Mouse (Mus musculus) liver, embryonic 11.5 days (tissue): ENCODE results near the gene Adal. TPM values are rescaled to one million over a fixed set of nuclear protein-coding genes. Genes with fewer than 3 reads are reported as not detected.
A peak's percentile ranks its signal among the peaks of the same experiment; 100 is the strongest.

Experiments
- ATAC-seq: fragments of 200-750 bp; cut with Nextera tagmentation; replicated peaks from 2 replicates; pipeline ENCODE4 v1.8.0; 2017; ENCODE audit warnings: moderate number of reproducible peaks, mild to moderate bottlenecking, moderate TSS enrichment, moderate library complexity; ENCODE audit not compliant: low FRiP score
- DNase-seq: peaks from one replicate; pipeline ENCODE4 v3.0.0-alpha.2; 2017; ENCODE audit warnings: low spot score
- H3K27ac ChIP-seq: fragments of 300-500 bp; sonication (generic); 2 replicates; pipeline ENCODE4 v1.5.1; 2014; ENCODE audit warnings: mild to moderate bottlenecking, low read depth, low read length, control low read depth
- H3K27me3 ChIP-seq: fragments of 300-500 bp; sonication (generic); replicated peaks from 2 replicates; pipeline ENCODE4 v1.6.1; 2014; ENCODE audit warnings: low read length, mixed read lengths; ENCODE audit not compliant: control insufficient read depth, insufficient read depth
- H3K36me3 ChIP-seq: fragments of 300-500 bp; sonication (generic); 2 replicates; pipeline ENCODE4 v1.6.1; 2014; ENCODE audit warnings: mild to moderate bottlenecking, low read length, moderate library complexity, mixed read lengths; ENCODE audit not compliant: control insufficient read depth, insufficient read depth
- H3K4me1 ChIP-seq: fragments of 300-500 bp; sonication (generic); replicated peaks from 2 replicates; pipeline ENCODE4 v1.6.1; 2014; ENCODE audit warnings: low read length, mixed read lengths; ENCODE audit not compliant: control insufficient read depth, insufficient read depth
- H3K4me2 ChIP-seq: fragments of 300-500 bp; sonication (generic); 2 replicates; pipeline ENCODE4 v1.6.1; 2014; ENCODE audit warnings: mild to moderate bottlenecking, control low read depth, moderate library complexity
- H3K4me3 ChIP-seq: fragments of 300-500 bp; sonication (generic); 2 replicates; pipeline ENCODE4 v1.5.1; 2014; ENCODE audit warnings: low read depth, low read length, control low read depth
- H3K9ac ChIP-seq: fragments of 300-500 bp; sonication (generic); 2 replicates; pipeline ENCODE4 v1.6.1; 2014; ENCODE audit warnings: low read depth, low read length, control low read depth
- H3K9me3 ChIP-seq: fragments of 300-500 bp; sonication (generic); 2 replicates; pipeline ENCODE4 v1.6.1; 2016; ENCODE audit warnings: low read length, inconsistent platforms, mixed read lengths; ENCODE audit not compliant: control insufficient read depth
- WGBS: fragments of 180-500 bp; shearing (Covaris S2); extraction: QIAGEN DNeasy Blood & Tissue Kit; methylation state at CpG from one replicate; pipeline ENCODE4 v1.1.7; 2014; 5-methylcytosine and 5-hydroxymethylcytosine counted together
- polyA plus RNA-seq: library from polyadenylated mRNA; unstranded; fragments of >200 nt; fragmentation: Nextera tagmentation; extraction: Ambion mirVana; gene quantifications from 2 replicates; pipeline ENCODE4 v1.2.1, GENCODE M21; 2014

Adal gene
- polyA plus RNA-seq, 1 experiment from 2014 or later = 17.8 TPM

- no peaks in the 10 kb centered on the region for H3K9me3 ChIP-seq
- DNase-seq (no peak), ATAC-seq (no peak)
- WGBS = 53% methylated on average over 4 of the region's 4 CpGs
- H3K27me3 ChIP-seq = no peaks in the 10 kb centered on the region
- H3K4me1 ChIP-seq = peaks cover 20% of the 10 kb centered on the region
- peak overlapping the region; percentile 86 for H3K4me3 ChIP-seq
- H3K27ac ChIP-seq = no peak overlapping the region
- peak overlapping the region; percentile 83 for H3K9ac ChIP-seq
- H3K4me2 ChIP-seq = peak overlapping the region; percentile 99
- peaks cover 4% of the 10 kb centered on the region; the same call in 1 of the 2 replicates for H3K36me3 ChIP-seq
Measured at GRCm38 (mm10) chr2:121169173-121169572, 28.9 kb downstream of the Adal start.

GRCm38 (mm10) chr2:121169902-121170301 lies 29.7 kb downstream of the Adal start:
- WGBS = 8% methylated on average over 9 of the region's 9 CpGs

GRCm38 (mm10) chr2:121170481-121170971 lies 30.3 kb downstream of the Adal start, which contains the start of gene Tubgcp4:
Gene Tubgcp4 (plus strand): TSS chr2:121170654.
- 1% methylated on average over 36 of the region's 38 CpGs for WGBS
- Histone ChIP-seq H3K27ac (peak within 1 kb of the TSS; percentile 84), H3K9me3 (no peaks in the 10 kb centered on the region), H3K4me1 (peaks cover 20% of the 10 kb centered on the region), H3K9ac (peak within 1 kb of the TSS; percentile 83), H3K27me3 (no peaks in the 10 kb centered on the region), H3K4me2 (peak within 1 kb of the TSS; percentile 99), H3K36me3 (peaks cover 9% of the 10 kb centered on the region; the same call in 1 of the 2 replicates), H3K4me3 (peak within 1 kb of the TSS; percentile 86)
- ATAC-seq (peak; percentile 38; the same call in 1 of the 2 replicates), DNase-seq (peak; percentile 78)

More at GRCm38 (mm10) chr2:121169902-121170301, 29.7 kb downstream of the Adal start:
- no peaks in the 10 kb centered on the region for H3K9me3 ChIP-seq
- 0 out of 2 replicates have a peak overlapping the region, but pooled peaks have one; percentile 84 for H3K27ac ChIP-seq
- ATAC-seq (no peak), DNase-seq (no peak)
- H3K9ac ChIP-seq = peak overlapping the region; percentile 83
- no peaks in the 10 kb centered on the region for H3K27me3 ChIP-seq
- H3K4me2 ChIP-seq = peak overlapping the region; percentile 99
- H3K4me1 ChIP-seq = peaks cover 20% of the 10 kb centered on the region
- peaks cover 9% of the 10 kb centered on the region; the same call in 1 of the 2 replicates for H3K36me3 ChIP-seq
- H3K4me3 ChIP-seq = peak overlapping the region; percentile 86

- H3K4me3 ChIP-seq = peak within 1 kb of the TSS; percentile 86
- H3K9me3 ChIP-seq = no peaks in the 10 kb centered on the region
- DNase-seq = peak; percentile 86
Measured at GRCm38 (mm10) chr2:121170980-121171742, 30.9 kb downstream of the Adal start, which contains the start of gene Zscan29. Gene Zscan29 (minus strand): TSS chr2:121171125.

GRCm38 (mm10) chr2:121178828-121179479 lies 38.7 kb downstream of the Adal start:
- ATAC-seq (no peak), DNase-seq (no peak)
- Histone ChIP-seq H3K4me3 (no peak overlapping the region), H3K9me3 (no peaks in the 10 kb centered on the region), H3K27me3 (no peaks in the 10 kb centered on the region), H3K9ac (no peak overlapping the region), H3K36me3 (peaks cover 31% of the 10 kb centered on the region), H3K4me1 (no peaks in the 10 kb centered on the region), H3K4me2 (no peak overlapping the region), H3K27ac (no peak overlapping the region)
- WGBS = 85% methylated on average over 3 of the region's 3 CpGs

More at GRCm38 (mm10) chr2:121170980-121171742, 30.9 kb downstream of the Adal start, which contains the start of gene Zscan29:
- Histone ChIP-seq H3K27me3 (no peaks in the 10 kb centered on the region), H3K27ac (peak within 1 kb of the TSS; percentile 84), H3K4me1 (peaks cover 20% of the 10 kb centered on the region), H3K4me2 (peak within 1 kb of the TSS; percentile 99), H3K36me3 (peaks cover 11% of the 10 kb centered on the region; the same call in 1 of the 2 replicates), H3K9ac (peak within 1 kb of the TSS; percentile 83)
- ATAC-seq = peak; percentile 95
- WGBS = under 1% methylated on average over 66 of the region's 66 CpGs

- Histone ChIP-seq H3K4me2 (no peak overlapping the region), H3K4me3 (no peak overlapping the region), H3K9me3 (no peaks in the 10 kb centered on the region), H3K4me1 (no peaks in the 10 kb centered on the region), H3K9ac (no peak overlapping the region), H3K27me3 (no peaks in the 10 kb centered on the region), H3K36me3 (peaks cover 28% of the 10 kb centered on the region), H3K27ac (no peak overlapping the region)
- ATAC-seq = no peak
- 89% methylated on average over 5 of the region's 5 CpGs for WGBS
- no peak for DNase-seq
Measured at GRCm38 (mm10) chr2:121183431-121183830, 43.2 kb downstream of the Adal start.

- H3K9me3 ChIP-seq = no peaks in the 10 kb centered on the region
- H3K36me3 ChIP-seq = peaks cover 25% of the 10 kb centered on the region
- whole genome bisulfite sequencing = 92% methylated on average over 7 of the region's 7 CpGs
- H3K9ac ChIP-seq = no peak overlapping the region
- ATAC-seq = no peak
- H3K4me2 ChIP-seq = no peak overlapping the region
- H3K27me3 ChIP-seq = no peaks in the 10 kb centered on the region
- H3K27ac ChIP-seq = no peak overlapping the region
- no peaks in the 10 kb centered on the region for H3K4me1 ChIP-seq
- H3K4me3 ChIP-seq = no peak overlapping the region
- no peak for DNase-seq
Measured at GRCm38 (mm10) chr2:121184142-121184541, 43.9 kb downstream of the Adal start.

- no peaks in the 10 kb centered on the region for H3K4me1 ChIP-seq
- H3K9me3 ChIP-seq = no peaks in the 10 kb centered on the region
- no peaks in the 10 kb centered on the region for H3K27me3 ChIP-seq
- ATAC-seq = no peak
- DNase-seq = no peak
- H3K27ac ChIP-seq = no peak overlapping the region
- WGBS = 77% methylated on average over 1 of the region's 1 CpGs
- H3K36me3 ChIP-seq = peaks cover 44% of the 10 kb centered on the region
- no peak overlapping the region for H3K4me3 ChIP-seq
- no peak overlapping the region for H3K9ac ChIP-seq
- H3K4me2 ChIP-seq = no peak overlapping the region
Measured at GRCm38 (mm10) chr2:121188530-121188929, 48.3 kb downstream of the Adal start.
